Mouse (Mus musculus): ENCODE data around the gene Ccdc86. TPM values are rescaled to one million over a fixed set of nuclear protein-coding genes. Genes with fewer than 3 reads are reported as not detected.

The Ccdc86 gene
- total and polyA plus RNA-seq, 3 experiments = 10.1 to 45.7 (median 21.2) TPM

- Histone ChIP-seq H3K27me3 (ENCODE audit: insufficient read depth, low read length) (peaks cover 24% of the 10 kb centered on the region), H3K9me3 (replicated peaks) (peaks cover 11% of the 10 kb centered on the region), H3K4me1 (ENCODE audit: insufficient read depth, low read depth, low read length) (peaks cover 10% of the 10 kb centered on the region), H3K4me3 (ENCODE audit: low read depth, low read length) (no peak overlapping the region), H3K36me3 (replicated peaks) (peaks cover 14% of the 10 kb centered on the region)
- DNase-seq (ENCODE audit: low spot score) = no peak
- ATAC-seq (ENCODE audit: extremely low read depth, insufficient number of reproducible peaks, low FRiP score, poor library complexity, severe bottlenecking) = no peak
- TF ChIP-seq CTCF (IDR thresholded peaks at IDR 0.05; ENCODE audit: low read depth, low read length) (peak; percentile 26; the same call in 1 of the 2 replicates), GATA1 (IDR thresholded peaks at IDR 0.05; ENCODE audit: borderline replicate concordance, low read length) (no peak), POLR2AphosphoS5 (IDR thresholded peaks at IDR 0.05; ENCODE audit: insufficient replicate concordance, low read depth, low read length) (no peak)
These were observed 13.0 kb downstream of the Ccdc86 start for GRCm38 (mm10) chr19:10936077-10936476.

GRCm38 (mm10) chr19:10935029-10935428 is 14.0 kb downstream of the Ccdc86 start:
- H3K4me1 ChIP-seq (ENCODE audit: insufficient read depth, low read depth, low read length) = peaks cover 9% of the 10 kb centered on the region
- H3K36me3 ChIP-seq (replicated peaks) = peaks cover 4% of the 10 kb centered on the region
- DNase-seq (ENCODE audit: low spot score) (no peak), ATAC-seq (ENCODE audit: extremely low read depth, insufficient number of reproducible peaks, low FRiP score, poor library complexity, severe bottlenecking) (no peak)
- TF ChIP-seq POLR2AphosphoS5 (IDR thresholded peaks at IDR 0.05; ENCODE audit: insufficient replicate concordance, low read depth, low read length) (no peak), TAL1 (conservative IDR thresholded peaks at IDR 0.05; ENCODE audit: low read depth, low read length) (no peak), GATA1 (IDR thresholded peaks at IDR 0.05; ENCODE audit: borderline replicate concordance, low read length) (no peak), GATA2 (IDR thresholded peaks at IDR 0.05; ENCODE audit: borderline replicate concordance, low read depth, low read length) (no peak), CTCF (IDR thresholded peaks at IDR 0.05; ENCODE audit: low read depth, low read length) (no peak)
- H3K9me3 ChIP-seq (replicated peaks) = peaks cover 4% of the 10 kb centered on the region
- H3K27me3 ChIP-seq (ENCODE audit: insufficient read depth, low read length) = peaks cover 29% of the 10 kb centered on the region
- no peak overlapping the region for H3K4me3 ChIP-seq (ENCODE audit: low read depth, low read length)

GRCm38 (mm10) chr19:10930641-10931040 is 18.4 kb downstream of the Ccdc86 start:
- H3K36me3 ChIP-seq (replicated peaks) = no peaks in the 10 kb centered on the region
- ATAC-seq (ENCODE audit: extremely low read depth, insufficient number of reproducible peaks, low FRiP score, poor library complexity, severe bottlenecking) = no peak
- no peak for DNase-seq (ENCODE audit: low spot score)

GRCm38 (mm10) chr19:10926666-10927065 is 22.4 kb downstream of the Ccdc86 start:
- DNase-seq (ENCODE audit: low spot score) (no peak), ATAC-seq (ENCODE audit: extremely low read depth, insufficient number of reproducible peaks, low FRiP score, poor library complexity, severe bottlenecking) (no peak)
- no peaks in the 10 kb centered on the region for H3K9me3 ChIP-seq (replicated peaks)
- peaks cover 24% of the 10 kb centered on the region for H3K27me3 ChIP-seq (ENCODE audit: insufficient read depth, low read length)
- H3K36me3 ChIP-seq (replicated peaks) = no peaks in the 10 kb centered on the region
- no peak overlapping the region for H3K4me3 ChIP-seq (ENCODE audit: low read depth, low read length)
- H3K4me1 ChIP-seq (ENCODE audit: insufficient read depth, low read depth, low read length) = no peaks in the 10 kb centered on the region; the same call in 1 of the 2 replicates
- TF ChIP-seq TAL1 (conservative IDR thresholded peaks at IDR 0.05; ENCODE audit: low read depth, low read length) (no peak), GATA1 (IDR thresholded peaks at IDR 0.05; ENCODE audit: borderline replicate concordance, low read length) (no peak), CTCF (IDR thresholded peaks at IDR 0.05; ENCODE audit: low read depth, low read length) (no peak), GATA2 (IDR thresholded peaks at IDR 0.05; ENCODE audit: borderline replicate concordance, low read depth, low read length) (no peak), POLR2AphosphoS5 (IDR thresholded peaks at IDR 0.05; ENCODE audit: insufficient replicate concordance, low read depth, low read length) (no peak)

More at GRCm38 (mm10) chr19:10930641-10931040, 18.4 kb downstream of the Ccdc86 start:
- TF ChIP-seq TAL1 (conservative IDR thresholded peaks at IDR 0.05; ENCODE audit: low read depth, low read length) = no peak
- TF ChIP-seq POLR2AphosphoS5 (IDR thresholded peaks at IDR 0.05; ENCODE audit: insufficient replicate concordance, low read depth, low read length) = no peak
- no peak for TF ChIP-seq CTCF (IDR thresholded peaks at IDR 0.05; ENCODE audit: low read depth, low read length)
- no peak for TF ChIP-seq GATA2 (IDR thresholded peaks at IDR 0.05; ENCODE audit: borderline replicate concordance, low read depth, low read length)
- no peak for TF ChIP-seq GATA1 (IDR thresholded peaks at IDR 0.05; ENCODE audit: borderline replicate concordance, low read length)
- H3K4me1 ChIP-seq (ENCODE audit: insufficient read depth, low read depth, low read length) = no peaks in the 10 kb centered on the region; the same call in 1 of the 2 replicates
- peaks cover 30% of the 10 kb centered on the region for H3K27me3 ChIP-seq (ENCODE audit: insufficient read depth, low read length)
- H3K4me3 ChIP-seq (ENCODE audit: low read depth, low read length) = no peak overlapping the region
- H3K9me3 ChIP-seq (replicated peaks) = no peaks in the 10 kb centered on the region

GRCm38 (mm10) chr19:10926123-10926621 is 22.9 kb downstream of the Ccdc86 start:
- Histone ChIP-seq H3K9me3 (replicated peaks) (no peaks in the 10 kb centered on the region), H3K4me1 (ENCODE audit: insufficient read depth, low read depth, low read length) (no peaks in the 10 kb centered on the region; the same call in 1 of the 2 replicates), H3K36me3 (replicated peaks) (no peaks in the 10 kb centered on the region), H3K27me3 (ENCODE audit: insufficient read depth, low read length) (peaks cover 21% of the 10 kb centered on the region), H3K4me3 (ENCODE audit: low read depth, low read length) (no peak overlapping the region)
- no peak for DNase-seq (ENCODE audit: low spot score)
- no peak for TF ChIP-seq TAL1 (conservative IDR thresholded peaks at IDR 0.05; ENCODE audit: low read depth, low read length)
- no peak for TF ChIP-seq GATA1 (IDR thresholded peaks at IDR 0.05; ENCODE audit: borderline replicate concordance, low read length)
- TF ChIP-seq GATA2 (IDR thresholded peaks at IDR 0.05; ENCODE audit: borderline replicate concordance, low read depth, low read length) = no peak
- no peak for TF ChIP-seq POLR2AphosphoS5 (IDR thresholded peaks at IDR 0.05; ENCODE audit: insufficient replicate concordance, low read depth, low read length)
- TF ChIP-seq CTCF (IDR thresholded peaks at IDR 0.05; ENCODE audit: low read depth, low read length) = no peak
- ATAC-seq (ENCODE audit: extremely low read depth, insufficient number of reproducible peaks, low FRiP score, poor library complexity, severe bottlenecking) = no peak

- Histone ChIP-seq H3K27me3 (ENCODE audit: insufficient read depth, low read length) (peaks cover 23% of the 10 kb centered on the region), H3K4me1 (ENCODE audit: insufficient read depth, low read depth, low read length) (no peaks in the 10 kb centered on the region; the same call in 1 of the 2 replicates), H3K36me3 (replicated peaks) (no peaks in the 10 kb centered on the region), H3K9me3 (replicated peaks) (no peaks in the 10 kb centered on the region), H3K4me3 (ENCODE audit: low read depth, low read length) (no peak overlapping the region)
- DNase-seq (ENCODE audit: low spot score) (no peak), ATAC-seq (ENCODE audit: extremely low read depth, insufficient number of reproducible peaks, low FRiP score, poor library complexity, severe bottlenecking) (no peak)
- no peak for TF ChIP-seq GATA1 (IDR thresholded peaks at IDR 0.05; ENCODE audit: borderline replicate concordance, low read length)
- TF ChIP-seq GATA2 (IDR thresholded peaks at IDR 0.05; ENCODE audit: borderline replicate concordance, low read depth, low read length) = no peak
- TF ChIP-seq CTCF (IDR thresholded peaks at IDR 0.05; ENCODE audit: low read depth, low read length) = no peak
- TF ChIP-seq TAL1 (conservative IDR thresholded peaks at IDR 0.05; ENCODE audit: low read depth, low read length) = no peak
- TF ChIP-seq POLR2AphosphoS5 (IDR thresholded peaks at IDR 0.05; ENCODE audit: insufficient replicate concordance, low read depth, low read length) = no peak
These were observed 24.8 kb downstream of the Ccdc86 start for GRCm38 (mm10) chr19:10924220-10924619.

Measured in G1E (cell line).